Mouse (Mus musculus) cerebellum, postnatal 10 days (tissue): ENCODE results near the gene Lat2.
A peak's percentile ranks its signal among the peaks of the same experiment; 100 is the strongest.
"Not testable (repeated sequence)": the region's sequence is repeated elsewhere in the genome, so short reads cannot be mapped to it uniquely, and the experiment has no call there.

ENCODE experiments used
- DNase-seq, 2 experiments: peaks; one replicate each; pipeline ENCODE4 v3.0.0; 2021; ENCODE audit warnings: mixed read lengths in 2 of 2

Lat2 gene

GRCm38 (mm10) chr5:134614802-134615201 lies at the start of gene Lat2:
TSS of gene Lat2 (minus strand) at chr5:134615025.
- DNase-seq: no peak

GRCm38 (mm10) chr5:134656708-134657107 lies 41.9 kb upstream of the Lat2 start:
- DNase-seq: peak; percentile 56 to 62

- DNase-seq: peak in 1 of 2 experiments; percentile 29
Observed at GRCm38 (mm10) chr5:134652015-134652414, 37.2 kb upstream of the Lat2 start.

- peak; percentile 70 to 81 for DNase-seq
Observed at GRCm38 (mm10) chr5:134650926-134651325, 36.1 kb upstream of the Lat2 start.

GRCm38 (mm10) chr5:134648976-134649375 lies 34.2 kb upstream of the Lat2 start:
- DNase-seq: not testable (repeated sequence)

GRCm38 (mm10) chr5:134647394-134647793 lies 32.6 kb upstream of the Lat2 start:
- DNase-seq: no peak

GRCm38 (mm10) chr5:134646461-134646860 lies 31.6 kb upstream of the Lat2 start:
- DNase-seq: no peak

- no peak for DNase-seq
Observed at GRCm38 (mm10) chr5:134644643-134645118, 29.9 kb upstream of the Lat2 start.

- DNase-seq: no peak
Observed at GRCm38 (mm10) chr5:134644121-134644520, 29.3 kb upstream of the Lat2 start.

- DNase-seq: no peak
Observed at GRCm38 (mm10) chr5:134640371-134640770, 25.5 kb upstream of the Lat2 start.

- DNase-seq: peak; percentile 99
Observed at GRCm38 (mm10) chr5:134639269-134639682, 24.5 kb upstream of the Lat2 start, which contains the start of gene Eif4h. TSS of gene Eif4h (minus strand) at chr5:134639490.

- no peak for DNase-seq
Observed at GRCm38 (mm10) chr5:134638461-134639268, 23.8 kb upstream of the Lat2 start.

GRCm38 (mm10) chr5:134637820-134638367 lies 23.1 kb upstream of the Lat2 start:
- no peak for DNase-seq

GRCm38 (mm10) chr5:134632841-134633240 lies 18.0 kb upstream of the Lat2 start:
- no peak for DNase-seq

- no peak for DNase-seq
Observed at GRCm38 (mm10) chr5:134630835-134631234, 16.0 kb upstream of the Lat2 start.

GRCm38 (mm10) chr5:134629508-134629907 lies 14.7 kb upstream of the Lat2 start:
- no peak for DNase-seq

- DNase-seq: peak; percentile 91
Observed at GRCm38 (mm10) chr5:134622069-134622468, 7.2 kb upstream of the Lat2 start.

- DNase-seq: peak; percentile 51 to 52
Observed at GRCm38 (mm10) chr5:134621099-134621640, 6.3 kb upstream of the Lat2 start.

- DNase-seq: peak in 1 of 2 experiments; percentile 50
Observed at GRCm38 (mm10) chr5:134620457-134620856, 5.6 kb upstream of the Lat2 start.

- peak; percentile 74 to 78 for DNase-seq
Observed at GRCm38 (mm10) chr5:134617071-134617470, 2.2 kb upstream of the Lat2 start.

GRCm38 (mm10) chr5:134615780-134616179 lies 955 bp upstream of the Lat2 start:
- no peak for DNase-seq

GRCm38 (mm10) chr5:134615380-134615779 lies 555 bp upstream of the Lat2 start:
- DNase-seq: no peak

- DNase-seq: no peak
Observed at GRCm38 (mm10) chr5:134614296-134614695, 529 bp downstream of the Lat2 start.

GRCm38 (mm10) chr5:134613727-134614126 lies 1.1 kb downstream of the Lat2 start:
- DNase-seq: no peak
